Mouse (Mus musculus) lung, postnatal 0 days (tissue): ENCODE measurements around the gene Krtap4-1.

ENCODE experiments used
- CTCF ChIP-seq: IDR thresholded peaks from 2 replicates; pipeline ENCODE4 v1.5.1; 2016; ENCODE audit warnings: antibody characterized with exemption, mild to moderate bottlenecking
- EP300 ChIP-seq: IDR thresholded peaks from 2 replicates; pipeline ENCODE4 v1.6.1; 2016; ENCODE audit warnings: antibody characterized with exemption, mild to moderate bottlenecking, control low read depth

- no peak for TF ChIP-seq CTCF
- no peak for TF ChIP-seq EP300
Measured at GRCm38 (mm10) chr11:99644351-99644750, 16.3 kb upstream of the Krtap4-1 start.
